Mouse (Mus musculus): ENCODE results near the gene 1700022I11Rik. TPM values are rescaled to one million over a fixed set of nuclear protein-coding genes. Genes with fewer than 3 reads are reported as not detected.

The 1700022I11Rik gene
- polyA plus RNA-seq (2012; ENCODE audit: low replicate concordance) = not detected in 2 replicates

DNA sequence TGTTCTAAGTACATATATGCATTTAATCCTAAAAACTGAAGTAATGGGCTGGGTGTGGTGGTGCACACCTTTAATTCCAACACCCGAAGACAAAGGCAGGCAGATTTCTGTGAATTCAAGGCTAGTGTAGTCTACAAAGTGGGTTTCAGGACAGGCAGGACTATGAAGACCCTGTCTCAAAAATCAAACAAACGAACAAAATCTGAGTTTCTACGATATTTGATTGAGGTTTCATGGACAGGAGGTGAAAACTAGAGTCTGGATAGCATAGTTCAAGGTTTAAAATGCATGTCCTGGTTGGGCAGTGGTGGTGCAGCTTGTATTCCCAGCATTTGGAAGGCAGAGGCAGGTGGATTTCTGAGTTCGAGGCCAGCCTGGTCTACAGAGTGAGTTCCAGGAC lies at the start of gene 1700022I11Rik:
Gene 1700022I11Rik (plus strand): TSS at position 301 of the 400 bp plus-strand sequence.

DNA sequence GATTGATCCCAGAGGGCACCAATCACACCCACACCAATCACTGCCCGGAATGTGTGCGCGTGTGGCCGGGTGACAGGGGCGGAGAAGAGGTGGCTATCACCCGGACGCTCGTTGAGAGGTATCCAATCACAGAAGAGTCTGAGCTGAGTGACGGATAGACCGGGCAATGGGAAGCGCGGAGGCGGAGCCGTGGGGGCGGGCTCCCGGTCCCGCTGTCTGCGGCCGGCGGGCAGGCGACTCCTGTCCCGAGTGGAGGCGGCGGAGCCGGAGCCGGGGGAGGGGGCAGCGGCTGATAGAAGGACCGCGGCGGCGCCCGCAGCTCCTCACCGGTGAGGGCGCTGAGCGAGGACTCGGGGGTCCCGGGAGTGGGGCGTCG lies 19.7 kb upstream of the 1700022I11Rik start, which contains the start of gene Dnajb5:
Gene Dnajb5 (plus strand): TSS at position 139 of the 376 bp plus-strand sequence.

DNA sequence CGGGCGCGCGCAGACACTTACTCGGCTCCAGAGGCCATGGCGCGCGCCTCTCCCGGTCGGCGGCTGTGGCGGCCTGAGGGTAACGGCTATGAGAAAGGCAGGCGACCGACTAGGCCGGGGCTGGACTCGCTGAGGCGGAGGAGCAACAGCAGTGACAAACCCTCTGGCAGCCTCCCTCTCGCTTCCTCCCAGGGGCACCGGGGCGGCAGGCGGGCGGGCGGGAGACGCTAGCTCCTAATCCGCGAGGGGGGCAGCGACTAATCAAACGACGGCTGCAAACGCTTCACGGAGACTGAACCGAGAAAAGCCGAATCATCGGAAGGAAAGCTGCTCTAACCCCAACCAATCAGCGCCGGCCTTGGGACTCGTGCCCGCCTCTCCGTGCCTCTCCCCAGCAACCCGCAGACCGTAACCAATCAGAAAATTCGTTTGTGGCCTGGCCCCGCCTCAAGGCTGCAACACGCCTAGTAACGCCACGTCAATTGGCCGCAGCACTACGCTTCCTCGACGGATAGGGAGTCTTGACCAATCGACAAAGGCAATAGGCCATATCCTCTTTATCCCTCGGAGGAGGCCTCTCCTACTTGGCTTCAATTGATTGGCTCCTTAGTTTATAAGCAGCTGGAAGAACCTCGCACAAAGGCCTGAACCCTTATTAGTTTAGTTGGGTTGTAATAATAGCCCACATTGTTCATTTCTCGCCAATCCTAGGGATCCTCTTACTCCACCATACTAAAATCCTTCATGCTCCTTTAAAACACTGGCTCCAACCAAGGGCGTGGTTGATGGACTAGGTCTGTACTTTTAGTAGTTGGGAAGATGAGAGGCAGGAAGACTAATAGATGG lies 31.0 kb downstream of the 1700022I11Rik start, which contains the start of gene Vcp:
Gene Vcp (minus strand): TSS at position 367 of the 846 bp plus-strand sequence.

DNA sequence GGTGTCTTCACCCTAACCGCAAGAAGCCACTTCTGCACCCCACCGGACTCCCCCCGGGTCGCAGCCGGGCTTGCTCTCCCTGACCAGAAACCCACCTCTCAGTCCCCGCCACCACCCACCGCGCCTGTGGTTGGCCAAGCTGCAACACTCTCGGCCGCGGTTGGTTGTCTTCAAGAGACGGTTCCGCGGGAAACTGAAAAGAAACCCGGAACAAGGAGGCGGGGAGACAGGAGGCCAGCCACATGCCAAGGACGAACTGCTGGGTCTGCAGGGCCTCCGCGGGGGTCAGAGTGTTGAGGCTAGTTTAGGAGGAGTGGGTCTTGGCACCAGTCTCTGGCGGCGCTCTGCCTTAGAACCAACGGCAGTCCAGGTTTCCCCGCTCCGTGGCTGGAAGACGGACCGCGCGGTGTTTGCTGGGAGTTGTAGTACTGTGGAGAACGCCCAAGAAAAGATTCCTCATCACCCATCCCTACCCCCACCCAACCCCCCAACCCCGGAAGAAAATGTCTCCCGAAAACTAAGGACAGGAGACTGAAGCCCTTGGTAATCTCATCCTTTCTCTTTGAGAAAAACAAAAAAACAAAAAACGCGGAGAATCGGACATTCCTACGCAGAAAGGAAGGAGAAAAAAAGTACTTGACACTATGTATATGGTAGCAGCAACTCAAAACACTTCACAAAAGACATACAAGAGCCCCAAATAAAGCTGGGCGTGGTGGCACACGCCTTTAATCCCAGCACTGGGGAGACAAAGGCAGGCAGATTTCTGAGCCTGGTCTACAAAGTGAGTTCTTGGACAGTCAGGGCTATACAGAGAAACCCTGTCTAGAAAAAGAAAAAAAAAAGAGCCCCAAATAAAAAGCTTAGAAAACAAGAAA lies 41.0 kb downstream of the 1700022I11Rik start, which contains the start of gene Fancg:
Gene Fancg (minus strand): TSS at position 346 of the 878 bp plus-strand sequence.

DNA sequence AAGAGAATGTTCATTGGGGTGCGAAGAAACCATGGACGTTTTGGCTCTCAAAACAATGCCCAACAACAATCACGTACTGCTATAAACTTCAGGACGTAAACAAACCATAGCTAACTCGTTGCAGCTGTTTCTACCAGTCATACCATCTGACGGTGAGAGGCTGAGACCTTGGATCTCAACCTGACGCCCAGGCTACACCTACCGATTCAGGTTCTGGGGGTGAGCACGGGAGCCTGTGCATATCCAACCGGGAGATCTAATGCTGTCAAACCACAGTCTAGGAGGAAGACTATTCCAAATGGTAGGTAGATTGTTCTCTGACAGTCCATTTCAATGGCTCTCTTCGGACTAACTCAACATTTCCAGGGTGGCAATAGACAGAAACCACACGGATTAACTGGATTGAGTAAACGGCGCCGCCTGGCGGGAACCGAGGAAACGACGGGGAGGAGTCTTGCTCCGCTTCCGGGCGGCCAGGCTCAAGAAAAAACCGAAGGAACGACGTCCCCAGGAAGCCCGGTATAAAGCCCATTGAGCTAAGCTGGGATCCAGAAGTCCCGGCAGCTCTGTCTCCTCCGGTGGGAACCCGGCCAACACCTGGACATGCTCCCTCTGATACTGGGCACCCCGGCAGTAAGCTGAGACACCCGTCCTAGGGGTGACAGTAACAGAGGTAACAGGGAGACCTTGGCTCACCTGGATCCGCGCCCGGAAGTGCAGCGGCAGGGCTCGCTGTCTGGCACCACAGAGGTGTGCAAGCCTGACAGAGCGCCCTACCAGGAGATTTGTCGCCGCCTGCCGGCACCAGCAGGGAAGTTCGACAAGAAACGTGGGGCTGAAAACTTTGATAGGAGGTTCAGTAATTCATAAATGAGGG lies 55.9 kb downstream of the 1700022I11Rik start, which contains the start of gene Pigo:
Gene Pigo (minus strand): TSS at position 736 of the 877 bp plus-strand sequence.

DNA sequence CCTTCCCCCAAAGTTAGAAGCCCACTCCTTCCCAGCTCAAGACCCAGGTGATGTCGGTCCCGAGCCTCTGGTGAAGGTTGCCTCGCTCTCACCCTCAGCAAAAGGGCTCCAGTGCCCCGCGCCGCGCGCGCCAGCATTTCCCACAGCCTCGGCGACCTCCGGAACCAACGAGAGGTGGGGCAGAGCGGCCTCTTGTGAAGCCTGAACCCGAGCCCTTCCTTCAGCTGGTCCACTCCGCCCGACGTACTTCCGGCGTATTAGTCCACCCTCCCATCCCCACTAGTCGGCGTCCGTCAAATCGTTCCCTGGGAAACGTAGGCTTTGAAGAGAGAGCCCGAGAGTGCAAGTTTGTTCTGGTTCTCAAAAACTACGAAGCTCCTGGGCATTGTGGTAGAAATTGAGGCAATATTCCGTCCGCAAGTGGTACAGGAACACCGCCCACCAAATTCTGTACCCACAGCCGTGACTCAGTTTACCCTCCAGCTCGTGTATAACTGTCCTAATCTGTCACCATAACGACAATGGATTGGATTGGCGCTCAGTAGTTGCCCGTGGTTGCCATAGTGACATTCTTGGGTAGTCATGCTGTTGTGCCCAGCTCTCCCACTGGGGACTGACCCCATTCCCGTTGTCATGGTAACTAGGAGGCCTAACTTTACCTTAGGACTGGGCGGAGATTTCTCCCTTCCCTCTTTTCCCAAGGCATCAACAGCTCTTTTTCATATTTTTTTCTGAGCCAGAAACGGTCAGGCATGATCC lies 62.0 kb downstream of the 1700022I11Rik start, which contains the start of gene Stoml2:
Gene Stoml2 (minus strand): TSS at position 474 of the 759 bp plus-strand sequence.

Other genes with a start within 250 kb of the 1700022I11Rik start
- gene 4930578G10Rik, start 234.1 kb upstream of the 1700022I11Rik start, polyA plus RNA-seq (2012; ENCODE audit: low replicate concordance) = not detected in 2 replicates
- gene Ccl19, start 213.0 kb upstream of the 1700022I11Rik start, polyA plus RNA-seq (2012; ENCODE audit: low replicate concordance) = 0.87 TPM in 1 of 2 replicates, not detected in the other
- gene Ccl21a, start 195.6 kb upstream of the 1700022I11Rik start, polyA plus RNA-seq (2012; ENCODE audit: low replicate concordance) = 11.3 TPM in 1 of 2 replicates, not detected in the other
- gene Fam205a1, start 115.7 kb upstream of the 1700022I11Rik start, polyA plus RNA-seq (2012; ENCODE audit: low replicate concordance) = not detected in 2 replicates
- gene Gm12394, start 112.8 kb upstream of the 1700022I11Rik start, polyA plus RNA-seq (2012; ENCODE audit: low replicate concordance) = not detected in 2 replicates
- gene Fam205c, start 95.4 kb upstream of the 1700022I11Rik start, polyA plus RNA-seq (2012; ENCODE audit: low replicate concordance) = not detected in 2 replicates
- gene Phf24, start 52.9 kb upstream of the 1700022I11Rik start, polyA plus RNA-seq (2012; ENCODE audit: low replicate concordance) = 0.08 and 0.27 TPM in 2 replicates
- 3.8 and 6.3 TPM in 2 replicates for gene Dnajb5, start 19.8 kb upstream of the 1700022I11Rik start, polyA plus RNA-seq (2012; ENCODE audit: low replicate concordance)
- gene Vcp, start 30.9 kb downstream of the 1700022I11Rik start, polyA plus RNA-seq (2012; ENCODE audit: low replicate concordance) = 212 TPM in 2 replicates
- gene Fancg, start 40.9 kb downstream of the 1700022I11Rik start, polyA plus RNA-seq (2012; ENCODE audit: low replicate concordance) = 6.0 and 12.1 TPM in 2 replicates
- 14.3 and 29.6 TPM in 2 replicates for gene Pigo, start 56.2 kb downstream of the 1700022I11Rik start, polyA plus RNA-seq (2012; ENCODE audit: low replicate concordance)
- 119 and 202 TPM in 2 replicates for gene Stoml2, start 62.1 kb downstream of the 1700022I11Rik start, polyA plus RNA-seq (2012; ENCODE audit: low replicate concordance)
- gene Fam214b, start 76.6 kb downstream of the 1700022I11Rik start, polyA plus RNA-seq (2012; ENCODE audit: low replicate concordance) = 33.3 and 36.9 TPM in 2 replicates
- gene Unc13b, start 89.3 kb downstream of the 1700022I11Rik start, polyA plus RNA-seq (2012; ENCODE audit: low replicate concordance) = 0.35 TPM in 1 of 2 replicates, not detected in the other